Mouse (Mus musculus) adrenal gland, postnatal 10 days (tissue): ENCODE measurements at regions not wholly inside any gene's neighbourhood (a gene's known extent, or its start where the extent isn't known, plus 50 kb on each side); places are given as distances from the start of the nearest gene placed in this dataset.
"Not testable (repeated sequence)": the region's sequence is repeated elsewhere in the genome, so short reads cannot be mapped to it uniquely, and the experiment has no call there.

Experiments
- DNase-seq: peaks from one replicate; pipeline ENCODE4 v3.0.0; 2021; ENCODE audit warnings: mixed read lengths

DNA sequence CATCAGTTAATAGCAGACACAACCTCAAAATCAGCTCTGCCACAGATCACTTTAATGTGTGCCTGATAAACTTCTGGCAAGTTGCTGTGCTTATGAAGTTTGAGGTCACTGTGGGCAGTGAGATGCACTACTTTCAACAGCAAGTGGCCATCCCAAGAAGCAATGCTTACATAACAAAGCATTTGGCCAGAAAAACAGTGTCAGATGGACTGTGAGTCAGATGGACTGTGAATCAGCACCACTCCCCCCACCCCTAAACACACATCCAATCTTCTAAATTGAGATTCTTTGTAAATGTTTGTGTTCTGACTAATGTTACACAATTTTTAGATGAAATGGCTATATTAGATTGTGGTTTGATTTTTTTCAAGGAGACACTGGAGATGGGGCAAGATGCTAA, 550.7 kb downstream of the Nxph1 start:
- peak; percentile 7 for DNase-seq

- DNase-seq = no peak
Measured at GRCm38 (mm10) chr6:9534395-9534794, 586.2 kb downstream of the Nxph1 start.

DNA sequence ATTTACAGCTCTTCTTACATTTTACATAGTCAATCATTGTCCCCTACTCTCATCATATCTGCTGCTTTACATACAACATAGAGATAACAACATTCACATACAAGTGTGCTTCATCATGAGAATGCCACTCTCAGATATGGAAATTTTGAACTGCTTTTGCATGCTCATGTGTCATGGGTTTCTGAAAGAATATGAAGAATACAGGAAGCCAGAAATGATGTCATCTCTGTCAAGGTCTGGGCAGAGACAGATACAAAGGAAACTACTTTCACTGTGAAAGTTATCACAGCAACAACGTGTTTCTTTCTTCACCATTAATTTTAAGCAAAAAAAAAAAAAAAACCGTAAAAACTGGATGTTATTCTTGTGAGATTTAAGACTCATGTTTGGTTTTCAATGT, 590.5 kb downstream of the Nxph1 start:
- DNase-seq = no peak

DNA sequence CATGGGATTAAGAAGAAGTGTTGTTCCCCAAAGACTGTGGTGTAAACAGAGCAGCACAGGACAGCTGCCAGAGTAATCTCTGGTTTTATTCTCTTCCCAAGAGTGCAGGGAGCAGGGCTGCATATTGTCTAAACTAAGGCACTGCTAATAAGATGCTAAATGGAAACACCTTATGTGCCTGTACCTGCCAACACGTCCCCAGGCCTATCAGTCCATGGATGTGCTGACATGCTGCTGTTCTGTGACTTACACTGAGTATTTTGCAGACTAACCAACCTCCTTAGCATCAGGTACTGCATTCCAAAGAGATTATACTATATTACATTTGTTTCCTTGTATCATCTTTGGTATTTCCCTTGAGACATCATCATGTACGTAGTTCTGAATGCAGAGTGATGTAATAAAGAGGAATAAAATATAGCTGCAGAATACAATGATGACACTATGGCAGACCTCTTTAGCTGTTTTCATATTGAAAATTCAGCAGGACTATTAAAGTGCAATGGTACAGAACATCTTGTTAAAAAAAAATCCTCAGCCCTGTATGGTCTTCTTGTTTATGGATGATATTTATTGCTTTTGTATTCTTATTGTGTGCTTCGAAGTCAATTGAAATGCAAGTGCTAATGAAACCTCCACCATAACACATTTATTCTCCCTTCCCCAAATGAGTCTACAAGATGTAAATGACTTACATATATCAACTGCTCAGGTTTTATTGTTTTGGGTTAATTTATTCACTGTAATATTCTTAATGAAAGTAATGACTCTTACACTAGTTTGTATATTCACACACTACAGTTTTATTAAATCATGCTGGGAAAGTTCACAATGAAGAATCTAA, 602.1 kb downstream of the Nxph1 start:
- no peak for DNase-seq

DNA sequence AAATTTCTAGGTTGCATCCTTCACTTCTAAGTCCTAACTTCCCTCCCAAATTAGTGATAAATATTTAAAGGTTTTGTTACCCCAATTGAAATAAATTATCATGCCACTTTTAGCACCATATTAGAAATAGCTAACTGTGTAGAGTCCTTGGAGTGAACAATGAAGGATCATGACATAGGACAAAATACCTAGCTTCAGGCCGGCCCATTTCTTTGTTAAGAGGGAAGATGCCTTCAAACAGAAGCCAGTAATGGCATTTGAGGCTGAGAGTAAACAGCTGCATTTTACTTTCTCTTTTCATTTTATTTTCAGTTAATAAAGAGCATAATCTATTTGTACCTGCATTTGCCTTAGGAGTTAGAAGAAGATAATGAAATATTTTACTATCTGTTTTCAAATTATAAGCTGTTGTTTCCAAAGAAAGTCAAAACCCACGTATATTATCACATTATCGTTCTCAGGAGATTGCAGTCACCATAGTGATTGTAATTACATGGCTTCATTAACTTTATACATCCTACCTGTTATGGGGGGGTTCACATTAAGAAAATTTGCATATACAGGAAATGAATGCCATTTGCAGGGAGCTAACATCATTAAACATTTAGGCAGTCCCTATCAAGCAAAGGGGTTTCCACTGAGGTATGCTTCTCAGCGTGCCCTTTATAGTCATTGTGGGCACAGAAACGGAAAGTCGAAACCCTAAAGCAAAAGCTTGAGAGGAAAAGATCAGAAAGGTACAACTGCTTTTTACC, 615.2 kb downstream of the Nxph1 start:
- no peak for DNase-seq

- DNase-seq = no peak
Measured at GRCm38 (mm10) chr6:9571787-9572186, 623.6 kb downstream of the Nxph1 start.

DNA sequence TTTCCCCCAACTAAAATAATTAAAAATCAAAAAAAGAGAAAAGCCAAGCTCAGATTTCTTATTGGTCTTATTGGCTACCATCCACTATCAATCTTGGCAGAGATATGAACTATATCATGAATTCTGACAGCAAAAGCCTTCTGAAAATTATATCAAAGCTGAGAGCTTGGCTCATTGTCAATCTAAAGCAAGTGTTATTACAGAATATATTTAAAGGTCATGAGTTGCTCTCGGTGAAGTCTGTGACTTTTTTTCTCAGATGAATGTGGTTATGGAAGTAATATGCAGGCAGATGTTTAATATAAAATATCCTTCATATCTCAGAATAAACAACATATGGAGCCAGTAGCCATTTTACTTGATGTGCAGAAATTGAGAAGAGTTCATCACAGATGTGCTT, 645.2 kb downstream of the Nxph1 start:
- no peak for DNase-seq

GRCm38 (mm10) chr6:9599418-9599817, 651.2 kb downstream of the Nxph1 start:
- DNase-seq = no peak

GRCm38 (mm10) chr6:9633931-9634330, 685.7 kb downstream of the Nxph1 start:
- DNase-seq = no peak

DNA sequence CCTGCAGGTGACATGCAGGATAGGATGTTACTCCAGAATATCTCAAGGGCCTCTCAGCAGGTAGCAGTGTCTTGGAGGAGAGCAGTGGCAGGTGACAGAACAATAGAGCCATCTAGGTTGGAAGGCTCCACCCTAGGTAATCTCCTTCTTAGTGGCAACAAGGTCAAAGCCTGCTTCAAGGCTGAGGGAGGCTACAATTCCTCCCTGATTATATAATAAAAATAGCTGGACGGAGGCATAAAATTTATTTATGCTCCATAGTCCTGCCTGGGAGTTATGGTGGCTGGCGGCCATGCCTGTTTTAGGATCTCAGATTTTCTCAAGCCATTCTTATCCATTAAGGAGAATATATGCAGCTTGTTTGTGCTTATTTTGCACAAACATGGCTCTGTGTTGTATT, 695.2 kb downstream of the Nxph1 start:
- DNase-seq = not testable (repeated sequence)

DNA sequence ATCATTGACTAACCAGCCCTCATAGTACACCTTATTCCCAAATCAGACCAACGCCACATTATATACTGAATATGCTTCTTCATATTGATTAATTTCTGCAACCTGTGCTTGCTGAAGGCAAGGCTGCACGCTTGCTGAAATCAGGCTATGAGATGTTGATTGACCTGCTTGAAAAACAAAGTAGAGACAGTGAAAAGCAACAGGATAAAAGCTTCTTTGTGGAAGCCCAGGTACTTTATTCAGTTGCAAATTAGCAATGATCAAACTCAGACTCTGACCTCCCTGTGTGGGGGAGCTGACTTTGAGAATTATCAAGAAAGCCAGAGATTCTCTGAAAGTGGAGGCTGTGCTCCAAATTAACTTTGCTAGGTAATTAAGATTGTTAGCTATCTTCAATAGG, 695.7 kb downstream of the Nxph1 start:
- DNase-seq = not testable (repeated sequence)

DNA sequence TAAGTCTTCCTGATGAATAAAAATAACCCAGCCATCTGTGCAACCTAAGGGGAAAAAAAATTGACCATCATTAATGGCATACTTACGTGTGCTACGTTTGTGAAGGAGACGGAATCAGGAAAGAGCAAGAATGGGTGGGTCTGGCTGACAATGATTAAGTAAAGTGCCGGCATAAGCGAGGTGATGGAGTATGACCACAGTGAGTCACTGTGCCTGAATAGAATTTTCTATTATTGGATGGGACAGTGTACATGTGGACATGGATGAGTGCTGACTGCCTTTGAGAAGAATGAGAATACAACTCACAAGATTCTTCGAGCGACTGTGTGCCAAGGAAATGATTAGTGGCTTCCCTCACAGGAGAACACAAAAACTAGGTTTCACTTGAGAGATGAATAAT, 711.4 kb downstream of the Nxph1 start:
- DNase-seq = no peak

DNA sequence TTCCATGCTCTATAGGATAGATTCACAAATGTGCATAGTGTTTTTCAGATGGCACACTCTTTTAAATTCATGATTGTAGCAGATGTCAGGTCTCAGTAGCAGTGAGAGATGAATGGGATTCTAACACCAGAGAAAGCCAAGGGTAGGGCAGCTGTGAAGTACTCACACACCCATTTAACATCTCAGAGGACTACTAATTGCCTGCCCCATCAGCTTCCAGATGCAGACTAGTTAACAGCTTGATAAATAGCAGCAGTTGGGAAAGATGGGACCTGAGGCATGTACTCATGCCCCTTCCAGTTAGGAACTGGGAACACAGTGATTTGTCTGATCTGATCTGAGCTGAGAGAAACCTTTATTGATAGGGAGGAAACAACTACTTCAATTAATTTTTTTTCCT, 737.0 kb downstream of the Nxph1 start:
- no peak for DNase-seq

DNA sequence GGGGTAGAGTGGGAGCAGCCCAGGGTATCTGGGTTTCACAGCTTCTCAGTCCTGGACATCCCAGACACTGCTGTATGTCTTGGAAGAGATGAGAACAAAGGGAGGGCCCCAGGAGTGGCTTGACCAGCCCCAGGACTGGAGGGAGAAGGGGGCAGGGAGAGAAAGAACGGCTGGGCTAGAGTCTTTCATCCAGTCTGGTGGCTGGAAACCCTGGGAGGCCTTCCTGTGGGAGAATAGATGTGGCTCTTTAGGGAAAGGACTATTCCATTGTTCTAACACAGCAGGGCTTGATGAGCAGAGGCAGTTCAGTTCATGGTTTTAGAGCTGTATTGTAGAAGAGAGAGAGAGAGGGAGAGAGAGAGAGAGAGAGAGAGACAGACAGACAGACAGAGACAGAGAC, 745.5 kb downstream of the Nxph1 start:
- no peak for DNase-seq

- no peak for DNase-seq
Measured at GRCm38 (mm10) chr6:9697698-9698097, 749.5 kb downstream of the Nxph1 start.

- DNase-seq = no peak
Measured at GRCm38 (mm10) chr6:9698193-9698592, 750.0 kb downstream of the Nxph1 start.
